Comparison of ENCODE assay signal across 9 mouse cellular contexts in the genomic region with DNA sequence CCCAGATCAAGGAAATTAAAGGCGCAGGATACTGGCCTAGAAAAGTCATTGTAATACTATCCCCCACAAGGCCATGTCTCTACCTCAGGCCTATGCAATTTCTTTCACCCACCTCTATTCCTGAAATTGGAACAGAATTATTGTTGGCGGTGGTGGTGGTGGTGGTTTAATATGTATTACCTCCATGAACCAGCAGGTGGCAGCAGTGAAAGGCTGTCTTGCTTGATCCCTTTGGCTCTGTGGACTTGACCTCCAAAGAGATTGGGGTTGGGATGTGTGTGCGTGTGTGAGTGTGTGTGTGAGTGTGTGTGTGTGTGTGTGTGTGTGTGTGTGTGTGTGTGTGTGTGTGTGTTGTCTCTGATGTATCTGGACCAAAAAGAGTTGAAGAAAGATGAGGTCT. TPM values are rescaled to one million over a fixed set of nuclear protein-coding genes. Genes with fewer than 3 reads are reported as not detected.
DNase-seq lines count a peak whose midpoint lies in the region; ATAC-seq and TF ChIP-seq lines count a peak whose summit lies in the region.
"Had no signal": no experiment of that assay in that cellular context is flagged by ENCODE, and none has a peak within 500 bp of the region (broad histone marks: within the 10 kb centered on the region; RNA-seq: fewer than 3 reads in every experiment).

No protein-coding gene starts in this region.

- H3K36me3 ChIP-seq in heart, embryonic 10.5 days = no peaks in the 10 kb centered on the region
- H3K36me3 ChIP-seq in lung, postnatal 0 days (ENCODE audit: insufficient read depth, low read length) = no peaks in the 10 kb centered on the region
- H3K36me3 ChIP-seq in splenic B cell, adult 2 months (ENCODE audit: control insufficient read depth, insufficient read depth, low read length, poor library complexity, severe bottlenecking) = no peaks in the 10 kb centered on the region
- H3K36me3 ChIP-seq: limb, embryonic 15.5 days had no signal

- no peak for ATAC-seq in lung, postnatal 0 days

- TF ChIP-seq EP300 in lung, postnatal 0 days (IDR thresholded peaks at IDR 0.05) = no peak

- peak; percentile 78 for DNase-seq in heart, embryonic 10.5 days (ENCODE audit: low spot score)
- DNase-seq in heart, postnatal 25 days (ENCODE audit: low spot score) = no peak
- DNase-seq in CD8-positive naive resting alpha-beta T cell, adult 2 months (ENCODE audit: low read depth in 2 of 2, low spot score in 2 of 2) = peak; percentile 26 to 45
- peak; percentile 43 to 67 for DNase-seq in adrenal gland, postnatal 36 days
- DNase-seq in kidney, postnatal 14 days = peak; percentile 62
- DNase-seq in lung, postnatal 0 days (ENCODE audit: low spot score) = peak; percentile 51
- peak; percentile 68 for DNase-seq in splenic B cell, adult 2 months (ENCODE audit: low read depth, low spot score)

- no peak for TF ChIP-seq POLR2A in embryonic fibroblast, embryonic 13.5 days (IDR thresholded peaks at IDR 0.05; ENCODE audit: low read depth, low read length)

- H3K4me2 ChIP-seq in lung, postnatal 0 days (replicated peaks; ENCODE audit: low read depth, low read length) = no peak overlapping the region
- H3K4me2 ChIP-seq: limb, embryonic 15.5 days had no signal

- peaks cover 63% of the 10 kb centered on the region for H3K4me1 ChIP-seq in heart, embryonic 10.5 days
- H3K4me1 ChIP-seq in embryonic fibroblast, embryonic 13.5 days (ENCODE audit: control insufficient read depth, insufficient read depth, low read length) = no peaks in the 10 kb centered on the region
- no peaks in the 10 kb centered on the region for H3K4me1 ChIP-seq in lung, postnatal 0 days (ENCODE audit: insufficient read depth, low read depth, low read length)
- H3K4me1 ChIP-seq: limb, embryonic 15.5 days had no signal

- 0 out of 2 replicates have a peak, but pooled peaks cover 9% of the 10 kb centered on the region for H3K27me3 ChIP-seq in heart, embryonic 10.5 days (ENCODE audit: insufficient read depth, poor library complexity, severe bottlenecking)
- H3K27me3 ChIP-seq in lung, postnatal 0 days (replicated peaks; ENCODE audit: insufficient read depth, low read length) = no peaks in the 10 kb centered on the region
- H3K27me3 ChIP-seq in splenic B cell, adult 2 months (ENCODE audit: control insufficient read depth, insufficient read depth, low read length, poor library complexity, severe bottlenecking) = no peaks in the 10 kb centered on the region

- no peak overlapping the region for H3K9ac ChIP-seq in lung, postnatal 0 days (replicated peaks; ENCODE audit: low read depth)
- H3K9ac ChIP-seq: limb, embryonic 15.5 days had no signal

- no peak overlapping the region for H3K4me3 ChIP-seq in heart, embryonic 10.5 days
- H3K4me3 ChIP-seq in embryonic fibroblast, embryonic 13.5 days (ENCODE audit: insufficient read depth, low read length) = no peak overlapping the region
- no peak overlapping the region for H3K4me3 ChIP-seq in lung, postnatal 0 days (ENCODE audit: low read depth, low read length)
- H3K4me3 ChIP-seq: limb, embryonic 15.5 days had no signal

- WGBS in heart, embryonic 10.5 days = 2% methylated on average over 3 of the region's 3 CpGs
- WGBS in lung, postnatal 0 days = 14% methylated on average over 3 of the region's 3 CpGs

- peak overlapping the region; percentile 87; the same call in 1 of the 2 replicates for H3K27ac ChIP-seq in heart, embryonic 10.5 days
- no peak overlapping the region for H3K27ac ChIP-seq in embryonic fibroblast, embryonic 13.5 days (ENCODE audit: insufficient read depth, low read length)
- H3K27ac ChIP-seq in lung, postnatal 0 days (ENCODE audit: low read length) = no peak overlapping the region
- H3K27ac ChIP-seq: limb, embryonic 15.5 days had no signal

- intact Hi-C loops in heart, postnatal 25 days (cut with DNase I) = loop anchor here (1.0 to 2.0 kb wide), 2 partner anchors 96 to 148 kb away; no protein-coding TSS in a partner anchor

- TF ChIP-seq CTCF in embryonic fibroblast, embryonic 13.5 days (IDR thresholded peaks at IDR 0.05; ENCODE audit: borderline replicate concordance, insufficient read depth, low read length) = peak; percentile 58; the same call in 1 of the 2 replicates
- TF ChIP-seq CTCF in lung, postnatal 0 days (IDR thresholded peaks at IDR 0.05) = peak; percentile 90

- no peaks in the 10 kb centered on the region for H3K9me3 ChIP-seq in heart, embryonic 10.5 days
- no peaks in the 10 kb centered on the region for H3K9me3 ChIP-seq in lung, postnatal 0 days (ENCODE audit: low read length)
- H3K9me3 ChIP-seq: limb, embryonic 15.5 days had no signal

RNA-seq across cellular contexts. Expression of a gene that starts 26.2 kb away (rescaled TPM):
- 0.74 and 1.2 TPM in 2 replicates for polyA plus RNA-seq in heart, embryonic 10.5 days (2016; fragmentation: Nextera tagmentation; extraction: Ambion mirVana)
- 1 to 10 TPM; 4.8 to 5.9 TPM for total RNA-seq in heart, postnatal 25 days (2021)
- 1 to 10 TPM; 1.2 to 1.3 TPM for total RNA-seq in adrenal gland, postnatal 36 days (2021)
- polyA plus RNA-seq in embryonic fibroblast, embryonic 13.5 days (2011; ENCODE audit: insufficient read length, low read depth, missing spikeins) = not detected in 2 replicates
- 0.23 and 0.36 TPM in 2 replicates for polyA plus RNA-seq in lung, postnatal 0 days (2015; fragmentation: Nextera tagmentation; extraction: Ambion mirVana)

RNA-seq across cellular contexts. Expression of a gene that starts 28.5 kb away (rescaled TPM):
- polyA plus RNA-seq in heart, embryonic 10.5 days (2016; fragmentation: Nextera tagmentation; extraction: Ambion mirVana) = 13.4 and 14.6 TPM in 2 replicates
- 10 to 100 TPM; 23.0 to 26.9 TPM for total RNA-seq in heart, postnatal 25 days (2021)
- total RNA-seq in adrenal gland, postnatal 36 days (2021) = 10 to 100 TPM; 15.6 to 16.1 TPM
- 10.4 and 14.0 TPM in 2 replicates for polyA plus RNA-seq in embryonic fibroblast, embryonic 13.5 days (2011; ENCODE audit: insufficient read length, low read depth, missing spikeins)
- 5.9 and 8.3 TPM in 2 replicates for polyA plus RNA-seq in lung, postnatal 0 days (2015; fragmentation: Nextera tagmentation; extraction: Ambion mirVana)

RNA-seq across cellular contexts. Expression of a gene that starts 32.8 kb away (rescaled TPM):
- polyA plus RNA-seq in heart, embryonic 10.5 days (2016; fragmentation: Nextera tagmentation; extraction: Ambion mirVana) = 6.8 TPM in 2 replicates
- total RNA-seq in heart, postnatal 25 days (2021) = 10 to 100 TPM; 12.3 to 13.4 TPM
- total RNA-seq in adrenal gland, postnatal 36 days (2021) = 1 to 10 TPM; 4.9 to 5.2 TPM
- not detected in 2 replicates for polyA plus RNA-seq in embryonic fibroblast, embryonic 13.5 days (2011; ENCODE audit: insufficient read length, low read depth, missing spikeins)
- 0.04 TPM in 1 of 2 replicates, not detected in the other for polyA plus RNA-seq in lung, postnatal 0 days (2015; fragmentation: Nextera tagmentation; extraction: Ambion mirVana)
